Mouse (Mus musculus): ENCODE measurements around the gene Neurog2. TPM values are rescaled to one million over a fixed set of nuclear protein-coding genes. Genes with fewer than 3 reads are reported as not detected.

The Neurog2 gene
- total RNA-seq, 2 experiments from 2014 or later: not detected

GRCm38 (mm10) chr3:127640762-127641700, 8.1 kb downstream of the Neurog2 start:
- no peak for DNase-seq
- intact Hi-C loops (cut with DNase I): no loop called here

GRCm38 (mm10) chr3:127642211-127642610, 9.3 kb downstream of the Neurog2 start:
- DNase-seq: no peak
- intact Hi-C loops (cut with DNase I): no loop called here

GRCm38 (mm10) chr3:127646156-127646825, 13.4 kb downstream of the Neurog2 start:
- intact Hi-C loops (cut with DNase I): no loop called here
- no peak for DNase-seq

GRCm38 (mm10) chr3:127651742-127652653, 19.1 kb downstream of the Neurog2 start:
- intact Hi-C loops (cut with DNase I): no loop called here
- DNase-seq: no peak

GRCm38 (mm10) chr3:127660712-127661111, 27.8 kb downstream of the Neurog2 start:
- DNase-seq: no peak
- intact Hi-C loops (cut with DNase I): no loop called here

GRCm38 (mm10) chr3:127661646-127662531, 29.0 kb downstream of the Neurog2 start:
- intact Hi-C loops (cut with DNase I): no loop called here
- no peak for DNase-seq

GRCm38 (mm10) chr3:127679703-127680102, 46.8 kb downstream of the Neurog2 start:
- intact Hi-C loops (cut with DNase I): no loop called here
- no peak for DNase-seq

Other genes with a start within 250 kb of the Neurog2 start
- 100 to 1,000 TPM; 108 to 109 TPM for gene Ank2, start 133.8 kb upstream of the Neurog2 start, total RNA-seq (2021)
- gene Larp7, start 79.8 kb upstream of the Neurog2 start, total RNA-seq (2021): 1 to 10 TPM; 7.0 to 8.0 TPM
- under 1 TPM; 0.59 to 0.64 TPM for gene Zgrf1, start 79.6 kb upstream of the Neurog2 start, total RNA-seq (2021)
- gene Alpk1, start 147.4 kb downstream of the Neurog2 start, total RNA-seq (2021): 1 to 10 TPM; 1.1 to 1.4 TPM
- 1 to 10 TPM in 1 of 2 experiments, under 1 TPM in 1; 0.59 to 1.0 TPM for gene Tifa, start 156.7 kb downstream of the Neurog2 start, total RNA-seq (2021)
- 10 to 100 TPM; 19.6 to 20.9 TPM for gene Ap1ar, start 204.4 kb downstream of the Neurog2 start, total RNA-seq (2021)

Measured in gastrocnemius, postnatal 36 days (tissue).